8 mouse cellular contexts compared by ENCODE assay signal in genomic region chr5:92381550-92382348, GRCm38 (mm10). TPM values are rescaled to one million over a fixed set of nuclear protein-coding genes. Genes with fewer than 3 reads are reported as not detected.
DNase-seq lines count a peak whose midpoint lies in the region; ATAC-seq lines count a peak whose summit lies in the region.

No protein-coding gene starts in this region.

- WGBS in limb, embryonic 10.5 days = 37% methylated on average over 12 of the region's 12 CpGs
- WGBS in midbrain, embryonic 16.5 days = 41% methylated on average over 12 of the region's 12 CpGs

- H3K9ac ChIP-seq in midbrain, embryonic 16.5 days (ENCODE audit: low read depth, low read length) = no peak overlapping the region

- ATAC-seq in midbrain, embryonic 16.5 days = peak; percentile 87

- no peaks in the 10 kb centered on the region for H3K27me3 ChIP-seq in limb, embryonic 10.5 days (ENCODE audit: low read depth, poor library complexity, severe bottlenecking)
- H3K27me3 ChIP-seq in midbrain, embryonic 16.5 days (ENCODE audit: control insufficient read depth, insufficient read depth, low read depth, low read length) = no peaks in the 10 kb centered on the region

- no peak overlapping the region for H3K4me3 ChIP-seq in limb, embryonic 10.5 days
- no peak overlapping the region for H3K4me3 ChIP-seq in midbrain, embryonic 16.5 days (ENCODE audit: low read depth, low read length)

- H3K36me3 ChIP-seq in limb, embryonic 10.5 days = no peaks in the 10 kb centered on the region
- H3K36me3 ChIP-seq in midbrain, embryonic 16.5 days (ENCODE audit: control insufficient read depth, insufficient read depth, low read length) = no peaks in the 10 kb centered on the region

- peak; percentile 38 for DNase-seq in ovary, postnatal 10 days (ENCODE audit: low spot score)
- DNase-seq in ovary, adult 18-20 months (ENCODE audit: low spot score) = no peak
- DNase-seq in embryo, embryonic 10 days (ENCODE audit: low spot score) = peak; percentile 93
- DNase-seq in gastrocnemius, postnatal 14 days = peak; percentile 67
- DNase-seq in kidney, adult 18-20 months = peak; percentile 81
- DNase-seq in limb, embryonic 10.5 days (ENCODE audit: low spot score) = peak; percentile 72
- peak; percentile 35 to 67 for DNase-seq in spleen, postnatal 14 days (ENCODE audit: low spot score in 2 of 2)

- H3K9me3 ChIP-seq in limb, embryonic 10.5 days (replicated peaks) = no peaks in the 10 kb centered on the region
- H3K9me3 ChIP-seq in midbrain, embryonic 16.5 days (replicated peaks; ENCODE audit: control insufficient read depth, low read length, poor library complexity, severe bottlenecking) = no peaks in the 10 kb centered on the region

- H3K27ac ChIP-seq in limb, embryonic 10.5 days = no peak overlapping the region
- H3K27ac ChIP-seq in midbrain, embryonic 16.5 days (ENCODE audit: low read length) = no peak overlapping the region

- intact Hi-C loops in gastrocnemius, postnatal 14 days (cut with DNase I; ENCODE audit: low total_unique reads) = loop anchor here (5.0 kb wide), 1 partner anchor 69 kb away; the partner anchor contains the start of gene Sdad1

- peaks cover 12% of the 10 kb centered on the region; the same call in 1 of the 2 replicates for H3K4me1 ChIP-seq in limb, embryonic 10.5 days
- no peaks in the 10 kb centered on the region for H3K4me1 ChIP-seq in midbrain, embryonic 16.5 days (ENCODE audit: control insufficient read depth, insufficient read depth, low read length)

- no peak overlapping the region for H3K4me2 ChIP-seq in midbrain, embryonic 16.5 days (ENCODE audit: low read length)

RNA-seq across cellular contexts. Expression of gene Cxcl10, which starts 33.1 kb away (rescaled TPM):
- under 1 TPM; 0.29 to 0.51 TPM for total RNA-seq in gastrocnemius, postnatal 14 days (2021)
- polyA plus RNA-seq in limb, embryonic 10.5 days (2016; fragmentation: Nextera tagmentation; extraction: Ambion mirVana) = 0.26 and 0.28 TPM in 2 replicates
- 0.16 and 0.32 TPM in 2 replicates for polyA plus RNA-seq in midbrain, embryonic 16.5 days (2015; fragmentation: Nextera tagmentation; extraction: Ambion mirVana)

RNA-seq across cellular contexts. Expression of gene Art3, which starts 50.1 kb away (rescaled TPM):
- 100 to 1,000 TPM; 314 to 411 TPM for total RNA-seq in gastrocnemius, postnatal 14 days (2021)
- polyA plus RNA-seq in limb, embryonic 10.5 days (2016; fragmentation: Nextera tagmentation; extraction: Ambion mirVana) = 0.89 and 2.0 TPM in 2 replicates
- 4.3 and 6.3 TPM in 2 replicates for polyA plus RNA-seq in midbrain, embryonic 16.5 days (2015; fragmentation: Nextera tagmentation; extraction: Ambion mirVana)

RNA-seq across cellular contexts. Expression of gene Nup54, which starts 53.3 kb away (rescaled TPM):
- 1 to 10 TPM; 8.9 to 9.9 TPM for total RNA-seq in gastrocnemius, postnatal 14 days (2021)
- polyA plus RNA-seq in limb, embryonic 10.5 days (2016; fragmentation: Nextera tagmentation; extraction: Ambion mirVana) = 76.6 and 81.9 TPM in 2 replicates
- 57.8 and 62.0 TPM in 2 replicates for polyA plus RNA-seq in midbrain, embryonic 16.5 days (2015; fragmentation: Nextera tagmentation; extraction: Ambion mirVana)

RNA-seq across cellular contexts. Expression of gene Cxcl9, which starts 53.9 kb away (rescaled TPM):
- 1 to 10 TPM in 1 of 2 experiments, under 1 TPM in 1; 0.90 to 1.4 TPM for total RNA-seq in gastrocnemius, postnatal 14 days (2021)
- polyA plus RNA-seq in limb, embryonic 10.5 days (2016; fragmentation: Nextera tagmentation; extraction: Ambion mirVana) = not detected in 2 replicates
- polyA plus RNA-seq in midbrain, embryonic 16.5 days (2015; fragmentation: Nextera tagmentation; extraction: Ambion mirVana) = not detected in 2 replicates
